Mouse (Mus musculus): ENCODE data around the gene Ets1.

- TF ChIP-seq CTCF (IDR thresholded peaks at IDR 0.05): no peak
- no peak for TF ChIP-seq EP300 (IDR thresholded peaks at IDR 0.05)
Measured at GRCm38 (mm10) chr9:32652112-32652511, 16.1 kb downstream of the Ets1 start.
